Mouse (Mus musculus): ENCODE results near the gene F12. TPM values are rescaled to one million over a fixed set of nuclear protein-coding genes. Genes with fewer than 3 reads are reported as not detected.

F12 gene
- polyA plus RNA-seq, 1 experiment from 2014 or later = not detected

GRCm38 (mm10) chr13:55430566-55430965 lies 4.0 kb upstream of the F12 start:
- no peak for TF ChIP-seq CTCF (IDR thresholded peaks at IDR 0.05; ENCODE audit: low read depth)
- Histone ChIP-seq H3K4me3 (ENCODE audit: low read depth, low read length) (no peak overlapping the region), H3K4me2 (no peak overlapping the region), H3K9me3 (ENCODE audit: low read depth, low read length) (no peaks in the 10 kb centered on the region), H3K9ac (no peak overlapping the region), H3K36me3 (ENCODE audit: insufficient read depth) (no peaks in the 10 kb centered on the region), H3K27me3 (ENCODE audit: insufficient read depth, low read length) (no peaks in the 10 kb centered on the region), H3K4me1 (ENCODE audit: insufficient read depth) (no peaks in the 10 kb centered on the region), H3K27ac (ENCODE audit: low read depth) (no peak overlapping the region)
- ATAC-seq (ENCODE audit: insufficient read depth) (no peak), DNase-seq (no peak)
- 88% methylated on average over 2 of the region's 2 CpGs for WGBS

GRCm38 (mm10) chr13:55429226-55429888 lies 2.8 kb upstream of the F12 start:
- Histone ChIP-seq H3K27me3 (ENCODE audit: insufficient read depth, low read length) (no peaks in the 10 kb centered on the region), H3K36me3 (ENCODE audit: insufficient read depth) (no peaks in the 10 kb centered on the region), H3K9me3 (ENCODE audit: low read depth, low read length) (no peaks in the 10 kb centered on the region), H3K27ac (ENCODE audit: low read depth) (no peak overlapping the region), H3K4me3 (ENCODE audit: low read depth, low read length) (no peak overlapping the region), H3K4me2 (no peak overlapping the region), H3K4me1 (ENCODE audit: insufficient read depth) (no peaks in the 10 kb centered on the region), H3K9ac (no peak overlapping the region)
- no peak for ATAC-seq (ENCODE audit: insufficient read depth)
- TF ChIP-seq CTCF (IDR thresholded peaks at IDR 0.05; ENCODE audit: low read depth) = no peak
- WGBS = 61% methylated on average over 12 of the region's 12 CpGs
- no peak for DNase-seq

DNA sequence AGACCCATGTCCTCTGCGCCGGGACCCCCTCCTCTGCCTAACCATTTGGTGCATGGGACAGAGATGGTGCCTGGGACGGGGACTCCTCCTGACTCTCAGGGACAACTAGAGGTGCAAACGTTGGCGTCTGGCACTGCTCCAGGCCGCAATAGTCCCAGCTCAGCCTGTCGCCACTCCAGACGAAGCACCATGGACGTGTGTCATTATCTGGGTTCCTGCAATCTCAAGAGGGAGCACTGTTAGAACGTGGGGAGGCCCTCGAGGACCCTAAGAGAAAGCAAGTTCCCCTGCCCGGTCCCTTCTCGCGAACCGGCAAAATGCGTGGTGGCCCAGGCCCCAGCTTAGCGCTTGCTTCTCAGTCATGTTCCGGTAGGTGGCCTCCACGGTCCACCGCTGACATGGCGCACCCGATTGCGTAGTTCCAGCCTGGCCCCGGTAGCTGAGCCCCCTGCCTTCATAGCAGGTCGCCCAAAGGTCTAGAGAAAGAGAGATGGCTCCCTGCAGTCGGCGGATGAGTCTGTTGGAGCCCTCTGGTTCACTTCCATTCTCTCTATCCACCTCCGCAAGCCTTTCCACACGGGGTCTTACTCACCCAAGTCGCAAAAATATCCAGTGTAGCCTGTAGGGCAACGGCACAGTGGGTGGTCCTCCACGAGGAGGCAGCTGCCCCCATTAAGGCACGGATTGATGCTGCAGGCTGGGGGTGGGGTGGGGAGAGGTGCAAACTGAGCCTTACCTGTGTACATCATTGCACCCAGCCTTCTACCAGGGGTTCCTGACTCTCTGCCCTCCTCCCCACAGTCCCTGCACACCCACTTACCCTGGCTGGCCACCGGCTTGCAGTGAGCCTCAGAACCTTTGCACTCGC lies 5.4 kb downstream of the F12 start:
- Histone ChIP-seq H3K4me1 (ENCODE audit: insufficient read depth) (no peaks in the 10 kb centered on the region), H3K4me2 (peak overlapping the region; percentile 47), H3K27ac (ENCODE audit: low read depth) (no peak overlapping the region), H3K9ac (0 out of 2 replicates have a peak overlapping the region, but pooled peaks have one; percentile 35), H3K9me3 (ENCODE audit: low read depth, low read length) (no peaks in the 10 kb centered on the region), H3K36me3 (ENCODE audit: insufficient read depth) (no peaks in the 10 kb centered on the region), H3K27me3 (ENCODE audit: insufficient read depth, low read length) (peaks cover 41% of the 10 kb centered on the region), H3K4me3 (ENCODE audit: low read depth, low read length) (peak overlapping the region; percentile 20)
- TF ChIP-seq CTCF (IDR thresholded peaks at IDR 0.05; ENCODE audit: low read depth) = peak; percentile 84
- peak; percentile 81 for DNase-seq
- ATAC-seq (ENCODE audit: insufficient read depth) = peak; percentile 84
- WGBS = 8% methylated on average over 35 of the region's 35 CpGs

DNA sequence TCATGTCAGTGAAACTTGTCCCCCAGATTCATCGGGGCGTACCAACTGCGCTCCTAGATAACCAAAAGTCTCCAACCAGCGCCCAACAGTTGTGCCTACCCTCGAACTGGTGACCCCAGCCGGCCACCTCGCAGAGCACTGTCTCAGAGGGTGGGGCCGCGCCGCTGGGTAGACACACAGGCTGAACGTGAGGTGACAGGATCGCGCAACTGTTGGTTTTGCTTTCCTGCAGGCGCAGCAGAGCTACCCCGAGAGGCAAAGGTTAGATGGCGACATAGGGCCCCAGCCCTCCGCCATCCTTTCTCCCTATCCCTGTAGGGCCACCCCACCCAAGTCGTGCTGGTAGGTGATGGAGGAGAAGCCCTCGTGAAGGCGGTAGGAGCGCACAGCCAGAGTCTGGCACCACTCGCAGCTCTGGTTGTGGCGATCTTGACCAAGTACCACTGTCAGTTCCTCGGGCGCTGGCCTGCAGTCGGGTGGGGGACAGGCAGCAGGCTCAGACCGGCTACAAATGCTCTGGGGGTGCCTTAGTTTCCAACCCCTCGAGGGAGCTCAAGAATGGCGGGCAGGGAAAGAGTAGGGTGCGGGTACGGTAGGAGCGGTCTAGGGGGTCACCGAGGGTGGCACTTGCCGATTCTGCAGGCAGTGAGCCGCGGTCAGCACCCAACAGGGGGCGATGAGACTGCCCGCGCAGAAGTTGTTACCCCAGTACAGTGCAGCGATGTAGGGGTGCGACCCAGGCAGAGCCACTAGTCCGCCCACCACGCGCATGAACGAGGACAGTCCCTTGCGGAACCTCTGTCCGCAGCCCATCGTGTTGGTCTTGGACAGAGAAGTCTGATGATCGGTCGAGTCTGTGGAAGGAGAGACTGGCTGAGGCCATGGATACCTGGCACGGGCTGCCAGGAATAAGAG lies 6.3 kb downstream of the F12 start:
- Histone ChIP-seq H3K4me1 (ENCODE audit: insufficient read depth) (no peaks in the 10 kb centered on the region), H3K27ac (ENCODE audit: low read depth) (no peak overlapping the region), H3K4me2 (peak overlapping the region; percentile 47), H3K4me3 (ENCODE audit: low read depth, low read length) (peak overlapping the region; percentile 20), H3K27me3 (ENCODE audit: insufficient read depth, low read length) (peaks cover 41% of the 10 kb centered on the region), H3K36me3 (ENCODE audit: insufficient read depth) (no peaks in the 10 kb centered on the region), H3K9ac (no peak overlapping the region), H3K9me3 (ENCODE audit: low read depth, low read length) (no peaks in the 10 kb centered on the region)
- peak; percentile 33; the same call in 1 of the 2 replicates for TF ChIP-seq CTCF (IDR thresholded peaks at IDR 0.05; ENCODE audit: low read depth)
- DNase-seq (no peak), ATAC-seq (ENCODE audit: insufficient read depth) (0 out of 2 replicates have a peak, but pooled peaks have one; percentile 16)
- WGBS = 22% methylated on average over 51 of the region's 51 CpGs

- WGBS = 72% methylated on average over 5 of the region's 5 CpGs
- H3K27ac ChIP-seq (ENCODE audit: low read depth) = no peak overlapping the region
- DNase-seq = no peak
- no peak for TF ChIP-seq CTCF (IDR thresholded peaks at IDR 0.05; ENCODE audit: low read depth)
- no peak overlapping the region for H3K4me3 ChIP-seq (ENCODE audit: low read depth, low read length)
- H3K36me3 ChIP-seq (ENCODE audit: insufficient read depth) = no peaks in the 10 kb centered on the region
- ATAC-seq (ENCODE audit: insufficient read depth) = no peak
- H3K9me3 ChIP-seq (ENCODE audit: low read depth, low read length) = no peaks in the 10 kb centered on the region
- peaks cover 41% of the 10 kb centered on the region for H3K27me3 ChIP-seq (ENCODE audit: insufficient read depth, low read length)
- no peak overlapping the region for H3K4me2 ChIP-seq
- no peaks in the 10 kb centered on the region for H3K4me1 ChIP-seq (ENCODE audit: insufficient read depth)
- H3K9ac ChIP-seq = no peak overlapping the region
Measured at GRCm38 (mm10) chr13:55419142-55419541, 7.5 kb downstream of the F12 start.

DNA sequence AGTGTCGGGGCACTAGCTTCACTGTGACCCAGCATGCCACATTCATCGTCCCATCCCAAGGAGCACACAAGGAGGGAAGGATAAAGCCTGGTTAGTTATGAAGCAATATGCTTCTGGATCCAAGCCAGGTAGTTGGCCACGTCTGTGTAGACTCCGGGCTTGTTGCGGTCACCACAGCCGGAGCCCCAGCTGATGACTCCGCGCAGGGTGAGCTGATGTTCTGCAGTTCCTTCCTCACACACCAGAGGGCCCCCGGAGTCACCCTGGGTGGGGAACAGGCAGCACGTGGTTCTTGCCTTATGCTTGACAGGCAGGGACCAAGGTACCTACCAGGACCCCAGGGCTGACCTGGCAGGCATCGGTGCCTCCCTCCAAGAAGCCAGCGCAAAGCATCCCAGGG lies 8.6 kb downstream of the F12 start:
- H3K4me3 ChIP-seq (ENCODE audit: low read depth, low read length) = no peak overlapping the region
- H3K27ac ChIP-seq (ENCODE audit: low read depth) = no peak overlapping the region
- no peaks in the 10 kb centered on the region for H3K36me3 ChIP-seq (ENCODE audit: insufficient read depth)
- H3K4me2 ChIP-seq = peak overlapping the region; percentile 20; the same call in 1 of the 2 replicates
- peak; percentile 91 for TF ChIP-seq CTCF (IDR thresholded peaks at IDR 0.05; ENCODE audit: low read depth)
- ATAC-seq (ENCODE audit: insufficient read depth) (peak; percentile 64; the same call in 1 of the 2 replicates), DNase-seq (peak; percentile 91)
- WGBS = 11% methylated on average over 12 of the region's 12 CpGs
- no peaks in the 10 kb centered on the region for H3K9me3 ChIP-seq (ENCODE audit: low read depth, low read length)
- peaks cover 48% of the 10 kb centered on the region for H3K27me3 ChIP-seq (ENCODE audit: insufficient read depth, low read length)
- no peaks in the 10 kb centered on the region for H3K4me1 ChIP-seq (ENCODE audit: insufficient read depth)
- H3K9ac ChIP-seq = no peak overlapping the region
